Mouse (Mus musculus) myocyte (in vitro differentiated cells): ENCODE measurements around the gene Lrfn2. TPM values are rescaled to one million over a fixed set of nuclear protein-coding genes. Genes with fewer than 3 reads are reported as not detected.

ENCODE experiments used
- H3K27me3 ChIP-seq: one replicate; pipeline ENCODE4 v1.6.1; 2011; ENCODE audit not compliant: control insufficient read depth, insufficient read depth, insufficient read length
- H3K36me3 ChIP-seq: one replicate; pipeline ENCODE4 v1.6.1; 2011; ENCODE audit not compliant: control insufficient read depth, insufficient read depth
- H3K4me2 ChIP-seq: one replicate; pipeline ENCODE4 v1.6.1; 2011; ENCODE audit warnings: low read depth, control low read depth
- H3K4me3 ChIP-seq: one replicate; pipeline ENCODE4 v1.5.1; 2011; ENCODE audit warnings: mild to moderate bottlenecking, control low read depth, moderate library complexity
- H3K79me2 ChIP-seq: one replicate; pipeline ENCODE4 v1.6.1; 2011; ENCODE audit not compliant: control insufficient read depth, insufficient read depth
- H3ac ChIP-seq: one replicate; pipeline ENCODE4 v1.6.1; 2011; ENCODE audit not compliant: control insufficient read depth, insufficient read length
- CEBPB ChIP-seq: IDR thresholded peaks from 2 replicates; pipeline ENCODE4 v1.6.1; 2011; ENCODE audit warnings: mild to moderate bottlenecking, moderate library complexity; ENCODE audit not compliant: poor library complexity, insufficient read depth, severe bottlenecking
- E2F4 ChIP-seq: IDR thresholded peaks from one replicate; pipeline ENCODE4 v1.6.1; 2011; ENCODE audit warnings: mild to moderate bottlenecking, control low read depth, moderate library complexity; ENCODE audit not compliant: insufficient read depth
- MAX ChIP-seq: IDR thresholded peaks from one replicate; pipeline ENCODE4 v1.6.1; 2011; ENCODE audit warnings: low read depth, mild to moderate bottlenecking, control low read depth
- MYOD1 ChIP-seq, 3 experiments: IDR thresholded peaks; one replicate each; pipeline ENCODE4 v1.6.1; 2011; ENCODE audit warnings: control low read depth in 2 of 3, low read depth in 2 of 3, mild to moderate bottlenecking in 2 of 3, moderate library complexity in 1 of 3; ENCODE audit not compliant: insufficient read length in 2 of 3, control insufficient read depth in 1 of 3
- MYOG ChIP-seq, 3 experiments: IDR thresholded peaks; one replicate each; pipeline ENCODE4 v1.6.1; 2011; ENCODE audit warnings: control low read depth in 2 of 3, low read depth in 2 of 3, mild to moderate bottlenecking in 2 of 3; ENCODE audit not compliant: insufficient read length in 2 of 3, control insufficient read depth in 1 of 3, insufficient read depth in 1 of 3
- POLR2A ChIP-seq: IDR thresholded peaks from one replicate; pipeline ENCODE4 v1.6.1; 2011; ENCODE audit warnings: low read depth, mild to moderate bottlenecking, control low read depth, moderate library complexity; ENCODE audit not compliant: insufficient read length
- POLR2AphosphoS2 ChIP-seq: IDR thresholded peaks from one replicate; pipeline ENCODE4 v1.6.1; 2011; ENCODE audit warnings: low read depth, control low read depth; ENCODE audit not compliant: insufficient read length
- REST ChIP-seq: IDR thresholded peaks from one replicate; pipeline ENCODE4 v1.6.1; 2011; ENCODE audit warnings: mild to moderate bottlenecking, control low read depth, moderate library complexity; ENCODE audit not compliant: insufficient read depth, insufficient read length
- SRF ChIP-seq: IDR thresholded peaks from one replicate; pipeline ENCODE4 v1.6.1; 2011; ENCODE audit warnings: low read depth; ENCODE audit not compliant: control insufficient read depth, insufficient read length
- TCF12 ChIP-seq: IDR thresholded peaks from one replicate; pipeline ENCODE4 v1.6.1; 2011; ENCODE audit warnings: mild to moderate bottlenecking, control low read depth; ENCODE audit not compliant: poor library complexity, insufficient read depth, severe bottlenecking
- TCF3 ChIP-seq: IDR thresholded peaks from one replicate; pipeline ENCODE4 v1.6.1; 2011; ENCODE audit warnings: low read depth, control low read depth; ENCODE audit not compliant: insufficient read length
- USF1 ChIP-seq: IDR thresholded peaks from one replicate; pipeline ENCODE4 v1.6.1; 2011; ENCODE audit warnings: low read depth, mild to moderate bottlenecking, control low read depth, moderate library complexity
- polyA plus RNA-seq: library from polyadenylated mRNA; unstranded; fragments of >200 nt; fragmentation: generic; extraction: Trizol; gene quantifications from one replicate; pipeline ENCODE4 v1.2.1, GENCODE M21; 2012; ENCODE audit warnings: missing spikeins

Gene Lrfn2
- polyA plus RNA-seq, 1 experiment, result not detected

DNA sequence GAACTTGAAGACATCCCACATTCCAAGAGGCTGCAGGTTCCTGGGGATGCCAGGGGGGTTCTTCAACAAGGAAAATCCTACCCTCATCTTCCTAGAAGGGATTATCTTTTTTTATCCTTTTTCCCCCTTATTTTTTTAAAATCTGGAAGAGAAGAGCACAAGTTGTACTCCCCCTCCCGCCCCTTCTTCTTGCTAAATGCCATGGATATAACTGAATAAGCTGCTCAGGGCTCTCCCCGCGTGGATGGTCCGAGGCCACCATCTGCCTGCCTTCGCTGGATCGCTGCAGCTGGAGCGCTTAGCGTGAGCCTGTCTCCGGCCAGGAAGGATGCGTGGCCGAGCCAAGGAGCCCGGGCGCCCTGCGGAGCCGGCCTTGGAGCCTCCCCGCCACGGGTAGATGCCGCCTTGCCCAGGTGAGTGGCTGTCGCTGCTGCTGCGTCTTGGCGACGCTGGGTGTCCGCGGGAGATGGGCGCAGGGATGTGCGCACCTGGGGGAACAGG is 277 bp downstream of the Lrfn2 start:
- Histone ChIP-seq H3K79me2 (no peaks in the 10 kb centered on the region), H3K27me3 (no peaks in the 10 kb centered on the region), H3K36me3 (no peaks in the 10 kb centered on the region), H3ac (no peak overlapping the region), H3K4me2 (no peak overlapping the region), H3K4me3 (no peak overlapping the region)
- TF ChIP-seq MYOG (IDR thresholded peaks at IDR 0.05; ENCODE audit: control insufficient read depth in 1 of 3, insufficient read depth in 1 of 3, insufficient read length in 2 of 3, low read depth in 2 of 3), result no peak
- no peak for TF ChIP-seq MAX
- no peak for TF ChIP-seq POLR2AphosphoS2
- TF ChIP-seq REST, result no peak
- no peak for TF ChIP-seq SRF

DNA sequence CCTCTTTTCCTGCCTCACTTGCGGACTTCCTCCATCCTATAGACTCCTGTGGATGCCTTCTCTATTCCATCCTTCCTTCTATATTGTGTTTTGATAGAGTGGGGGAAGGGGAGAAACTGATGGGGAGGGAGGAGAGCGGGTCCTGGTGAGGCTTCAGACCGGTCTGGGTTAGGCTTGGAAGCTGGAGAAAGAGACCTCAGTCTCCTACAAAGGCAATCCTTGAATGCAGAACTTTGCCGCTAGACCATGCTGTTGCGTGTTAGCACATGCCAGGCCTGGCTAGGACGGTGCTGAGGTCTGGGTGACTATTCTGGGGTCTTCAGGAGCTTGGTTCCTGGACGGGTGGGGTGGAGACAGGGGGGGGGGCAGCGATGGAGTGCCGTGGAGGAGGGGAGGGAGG is 737 bp downstream of the Lrfn2 start:
- Histone ChIP-seq H3K4me3 (no peak overlapping the region), H3ac (no peak overlapping the region), H3K27me3 (no peaks in the 10 kb centered on the region), H3K79me2 (no peaks in the 10 kb centered on the region), H3K4me2 (no peak overlapping the region), H3K36me3 (no peaks in the 10 kb centered on the region)
- TF ChIP-seq TCF3 (no peak), SRF (no peak), E2F4 (no peak), POLR2A (no peak), MYOD1 (IDR thresholded peaks at IDR 0.05; ENCODE audit: control insufficient read depth in 1 of 3, insufficient read length in 2 of 3, low read depth in 2 of 3) (no peak), MAX (no peak), POLR2AphosphoS2 (no peak), TCF12 (no peak), MYOG (IDR thresholded peaks at IDR 0.05; ENCODE audit: control insufficient read depth in 1 of 3, insufficient read depth in 1 of 3, insufficient read length in 2 of 3, low read depth in 2 of 3) (no peak), CEBPB (no peak)

DNA sequence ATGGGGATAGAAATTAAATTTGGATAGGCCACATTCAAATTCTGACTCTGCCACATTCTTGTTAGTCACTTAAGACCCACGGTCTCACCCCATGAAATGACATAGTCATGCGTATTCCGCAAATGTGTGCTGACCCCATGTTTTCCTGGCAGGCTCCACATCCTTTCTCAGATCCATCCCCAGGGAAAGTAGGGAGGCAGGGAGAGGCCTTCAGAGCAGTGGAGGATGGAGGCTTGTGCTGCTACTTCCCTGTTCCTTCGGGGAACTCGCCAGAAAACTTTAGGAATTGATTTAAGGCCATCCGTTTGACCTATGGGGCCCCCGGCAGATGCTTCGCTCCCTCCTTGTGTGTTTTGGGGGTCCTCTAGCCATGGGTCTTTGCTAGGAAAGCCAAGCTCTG is 3.0 kb downstream of the Lrfn2 start:
- no peak for TF ChIP-seq MYOG (IDR thresholded peaks at IDR 0.05; ENCODE audit: control insufficient read depth in 1 of 3, insufficient read depth in 1 of 3, insufficient read length in 2 of 3, low read depth in 2 of 3)
- TF ChIP-seq MYOD1 (IDR thresholded peaks at IDR 0.05; ENCODE audit: control insufficient read depth in 1 of 3, insufficient read length in 2 of 3, low read depth in 2 of 3), result no peak
- TF ChIP-seq REST, result no peak
- no peak for TF ChIP-seq POLR2AphosphoS2
- no peak for TF ChIP-seq TCF3
- no peak for TF ChIP-seq POLR2A
- H3K79me2 ChIP-seq, result no peaks in the 10 kb centered on the region
- H3ac ChIP-seq, result no peak overlapping the region
- no peaks in the 10 kb centered on the region for H3K36me3 ChIP-seq
- no peaks in the 10 kb centered on the region for H3K27me3 ChIP-seq
- H3K4me2 ChIP-seq, result no peak overlapping the region
- H3K4me3 ChIP-seq, result no peak overlapping the region

DNA sequence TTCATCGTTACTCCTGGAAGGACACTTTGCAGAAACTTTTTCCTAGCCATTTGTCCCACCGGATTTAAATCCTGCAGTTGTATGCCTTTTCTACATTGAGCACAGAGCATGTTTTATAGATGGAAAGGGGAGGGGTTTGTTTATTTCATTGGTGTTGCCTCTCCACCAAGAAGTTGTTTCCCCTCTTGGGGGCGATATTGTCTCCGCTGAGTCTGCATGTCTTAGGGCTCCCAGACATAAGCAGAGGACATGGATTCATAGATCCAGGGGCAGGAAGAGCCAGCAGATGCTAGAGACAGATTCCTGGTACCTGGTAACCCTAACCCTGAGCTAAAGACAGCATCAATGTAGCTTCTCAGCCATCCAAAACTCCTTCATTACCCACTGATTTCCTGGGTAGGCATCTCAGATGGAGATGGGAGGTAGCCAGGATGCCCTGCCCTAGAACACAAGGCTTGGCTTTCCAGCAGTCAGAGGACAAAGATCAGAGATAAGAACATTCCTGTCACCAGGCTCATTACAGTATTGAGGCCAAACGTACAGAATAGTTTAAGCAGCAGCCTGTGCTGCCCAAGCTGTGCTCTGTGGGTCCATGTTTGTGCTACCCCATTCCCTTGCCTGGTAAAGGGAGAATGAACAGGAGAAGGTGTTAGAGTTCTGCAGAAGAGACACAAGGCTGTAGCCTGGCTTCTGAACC is 4.4 kb downstream of the Lrfn2 start:
- TF ChIP-seq TCF12, result no peak
- no peak for TF ChIP-seq MAX
- TF ChIP-seq CEBPB, result no peak
- no peak for TF ChIP-seq REST
- TF ChIP-seq MYOD1 (IDR thresholded peaks at IDR 0.05; ENCODE audit: control insufficient read depth in 1 of 3, insufficient read length in 2 of 3, low read depth in 2 of 3), result no peak
- TF ChIP-seq E2F4, result no peak
- TF ChIP-seq TCF3, result no peak
- TF ChIP-seq POLR2AphosphoS2, result no peak
- no peak for TF ChIP-seq POLR2A
- TF ChIP-seq USF1, result no peak
- TF ChIP-seq MYOG (IDR thresholded peaks at IDR 0.05; ENCODE audit: control insufficient read depth in 1 of 3, insufficient read depth in 1 of 3, insufficient read length in 2 of 3, low read depth in 2 of 3), result no peak
- TF ChIP-seq SRF, result no peak
- H3K36me3 ChIP-seq, result no peaks in the 10 kb centered on the region
- no peak overlapping the region for H3K4me2 ChIP-seq
- no peak overlapping the region for H3K4me3 ChIP-seq
- H3ac ChIP-seq, result no peak overlapping the region
- no peaks in the 10 kb centered on the region for H3K27me3 ChIP-seq
- H3K79me2 ChIP-seq, result no peaks in the 10 kb centered on the region

DNA sequence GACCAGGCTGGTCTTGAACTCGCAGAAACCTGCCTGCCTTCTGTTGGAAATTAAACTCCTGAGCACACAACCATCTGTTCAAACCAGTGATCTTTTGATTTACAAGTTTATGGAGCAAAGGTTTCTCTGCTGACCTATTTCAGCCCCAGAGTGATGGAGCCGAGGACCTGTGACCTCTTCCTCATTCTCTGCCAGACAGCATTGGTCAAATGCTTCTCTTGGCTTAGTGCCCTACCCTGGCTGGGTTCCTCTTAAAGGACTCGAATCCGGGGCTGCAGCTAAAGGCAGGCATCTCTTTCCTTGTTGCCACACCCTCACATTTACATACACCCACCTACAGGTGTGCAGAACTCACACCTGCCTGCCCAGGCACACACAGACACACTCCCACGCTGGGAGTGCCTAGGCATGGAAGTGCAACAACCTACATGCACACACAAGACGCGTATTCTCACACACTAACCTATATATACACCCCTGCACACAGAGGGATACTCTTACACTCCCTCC is 6.6 kb downstream of the Lrfn2 start:
- Histone ChIP-seq H3ac (no peak overlapping the region), H3K79me2 (no peaks in the 10 kb centered on the region), H3K4me3 (no peak overlapping the region), H3K4me2 (no peak overlapping the region), H3K36me3 (no peaks in the 10 kb centered on the region), H3K27me3 (no peaks in the 10 kb centered on the region)
- TF ChIP-seq MYOG (IDR thresholded peaks at IDR 0.05; ENCODE audit: control insufficient read depth in 1 of 3, insufficient read depth in 1 of 3, insufficient read length in 2 of 3, low read depth in 2 of 3), result no peak
- TF ChIP-seq POLR2A, result no peak
- TF ChIP-seq SRF, result no peak
- TF ChIP-seq TCF12, result no peak
- no peak for TF ChIP-seq REST
- TF ChIP-seq MAX, result no peak
